Mouse (Mus musculus) limb, embryonic 12.5 days (tissue): ENCODE measurements around the gene Meox1. TPM values are rescaled to one million over a fixed set of nuclear protein-coding genes. Genes with fewer than 3 reads are reported as not detected.

ENCODE experiments used
- ATAC-seq: fragments of 200-750 bp; cut with Nextera tagmentation; 2 replicates; pipeline ENCODE4 v1.8.0; 2017; ENCODE audit warnings: low read depth, moderate TSS enrichment; ENCODE audit not compliant: insufficient number of reproducible peaks, insufficient read depth, low FRiP score, low TSS enrichment
- H3K27ac ChIP-seq: fragments of 300-500 bp; sonication (generic); 2 replicates; pipeline ENCODE4 v1.5.1; 2016; ENCODE audit warnings: mild to moderate bottlenecking, moderate library complexity
- H3K27me3 ChIP-seq: fragments of 300-500 bp; sonication (generic); 2 replicates; pipeline ENCODE4 v1.6.1; 2016; ENCODE audit warnings: mild to moderate bottlenecking, moderate library complexity
- H3K36me3 ChIP-seq: fragments of 300-500 bp; sonication (generic); 2 replicates; pipeline ENCODE4 v1.6.1; 2016; ENCODE audit warnings: mild to moderate bottlenecking, moderate library complexity
- H3K4me1 ChIP-seq: fragments of 300-500 bp; sonication (generic); replicated peaks from 2 replicates; pipeline ENCODE4 v1.6.1; 2016
- H3K4me2 ChIP-seq: fragments of 300-500 bp; sonication (generic); 2 replicates; pipeline ENCODE4 v1.6.1; 2016; ENCODE audit warnings: mild to moderate bottlenecking, moderate library complexity
- H3K4me3 ChIP-seq: fragments of 300-500 bp; sonication (generic); replicated peaks from 2 replicates; pipeline ENCODE4 v1.5.1; 2016; ENCODE audit warnings: mild to moderate bottlenecking
- H3K9ac ChIP-seq: fragments of 300-500 bp; sonication (generic); replicated peaks from 2 replicates; pipeline ENCODE4 v1.6.1; 2016; ENCODE audit warnings: mild to moderate bottlenecking, moderate library complexity
- H3K9me3 ChIP-seq: fragments of 300-500 bp; sonication (generic); 2 replicates; pipeline ENCODE4 v1.6.1; 2016; ENCODE audit warnings: mild to moderate bottlenecking, moderate library complexity
- WGBS: fragments of 180-500 bp; shearing (Covaris S2); methylation state at CpG from one replicate; pipeline ENCODE4 v1.1.7; 2016; 5-methylcytosine and 5-hydroxymethylcytosine counted together
- polyA plus RNA-seq: library from polyadenylated mRNA; unstranded; fragments of >200 nt; fragmentation: Nextera tagmentation; extraction: Ambion mirVana; gene quantifications from 2 replicates; pipeline ENCODE4 v1.2.1, GENCODE M21; 2016

The Meox1 gene
- polyA plus RNA-seq, 1 experiment from 2014 or later, result 14.1 TPM

- WGBS, result 18% methylated on average over 13 of the region's 13 CpGs
- Histone ChIP-seq H3K36me3 (no peaks in the 10 kb centered on the region), H3K9ac (no peak overlapping the region), H3K4me1 (peaks cover 62% of the 10 kb centered on the region), H3K4me3 (no peak overlapping the region), H3K27me3 (peaks cover 15% of the 10 kb centered on the region), H3K9me3 (no peaks in the 10 kb centered on the region), H3K4me2 (no peak overlapping the region), H3K27ac (no peak overlapping the region)
- ATAC-seq, result no peak
Observed at GRCm38 (mm10) chr11:101896546-101897361, 2.6 kb upstream of the Meox1 start.

GRCm38 (mm10) chr11:101893560-101893959 is 614 bp downstream of the Meox1 start:
- Histone ChIP-seq H3K9me3 (no peaks in the 10 kb centered on the region), H3K27me3 (peaks cover 18% of the 10 kb centered on the region), H3K9ac (no peak overlapping the region), H3K4me2 (peak overlapping the region; percentile 56), H3K27ac (peak overlapping the region; percentile 82), H3K36me3 (no peaks in the 10 kb centered on the region), H3K4me3 (peak overlapping the region; percentile 26), H3K4me1 (peaks cover 86% of the 10 kb centered on the region)
- 26% methylated on average over 15 of the region's 15 CpGs for WGBS
- ATAC-seq, result no peak

GRCm38 (mm10) chr11:101891451-101891850 is 2.7 kb downstream of the Meox1 start:
- Histone ChIP-seq H3K4me2 (peak overlapping the region; percentile 56), H3K27ac (peak overlapping the region; percentile 82; the same call in 1 of the 2 replicates), H3K4me1 (peaks cover 78% of the 10 kb centered on the region), H3K9ac (no peak overlapping the region), H3K36me3 (no peaks in the 10 kb centered on the region), H3K9me3 (no peaks in the 10 kb centered on the region), H3K27me3 (peaks cover 20% of the 10 kb centered on the region), H3K4me3 (peak overlapping the region; percentile 12)
- WGBS, result 3% methylated on average over 11 of the region's 11 CpGs
- ATAC-seq, result no peak

DNA sequence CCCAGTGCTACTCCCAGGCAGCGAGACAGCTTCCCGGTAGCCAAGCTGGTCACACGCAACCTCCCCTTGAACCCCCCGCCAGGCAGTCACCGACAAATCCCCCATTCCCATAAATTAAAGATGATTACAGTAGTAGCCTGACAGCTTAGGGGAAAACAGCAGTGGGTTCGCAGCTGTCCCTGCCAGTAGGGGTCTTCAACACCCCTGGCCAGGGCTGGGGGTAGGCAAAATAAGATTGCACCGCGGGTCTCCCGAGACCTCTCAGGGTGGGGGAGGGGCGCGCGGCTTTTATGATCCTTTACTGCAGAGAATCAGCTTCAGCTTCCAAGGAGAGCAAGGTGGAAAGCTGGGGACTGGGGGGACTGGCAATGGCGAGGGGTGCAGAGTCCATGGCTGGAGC is 4.4 kb downstream of the Meox1 start:
- Histone ChIP-seq H3K4me1 (peaks cover 77% of the 10 kb centered on the region), H3K27ac (0 out of 2 replicates have a peak overlapping the region, but pooled peaks have one; percentile 17)

DNA sequence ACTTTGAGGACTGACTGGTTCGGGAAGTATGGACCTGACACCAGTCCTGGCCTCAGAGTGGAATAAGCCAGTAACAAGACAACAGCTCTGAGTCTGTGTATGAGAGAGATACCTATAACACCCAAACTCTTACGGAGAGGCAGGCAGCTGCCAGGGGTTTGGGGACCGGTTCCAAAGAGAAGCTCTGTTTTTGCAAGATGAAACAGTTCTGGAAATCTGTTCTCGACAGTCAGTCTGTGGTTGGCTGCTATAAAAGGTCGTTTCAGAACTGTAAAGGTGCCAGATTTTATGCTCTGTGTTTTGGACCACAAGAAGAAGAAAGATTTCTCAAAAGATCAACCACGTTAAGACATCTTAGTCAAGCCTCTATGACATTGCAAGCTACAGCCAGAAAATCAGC is 5.4 kb downstream of the Meox1 start:
- 36% methylated on average over 6 of the region's 6 CpGs for WGBS
- peaks cover 71% of the 10 kb centered on the region for H3K4me1 ChIP-seq
- H3K27ac ChIP-seq, result no peak overlapping the region
- peaks cover 28% of the 10 kb centered on the region for H3K27me3 ChIP-seq
- no peak overlapping the region for H3K9ac ChIP-seq
- H3K4me2 ChIP-seq, result no peak overlapping the region; the same call in 1 of the 2 replicates
- ATAC-seq, result no peak
- no peak overlapping the region for H3K4me3 ChIP-seq
- no peaks in the 10 kb centered on the region for H3K9me3 ChIP-seq
- no peaks in the 10 kb centered on the region for H3K36me3 ChIP-seq

More for the DNA sequence above, 4.4 kb downstream of the Meox1 start:
- no peaks in the 10 kb centered on the region for H3K36me3 ChIP-seq
- peak overlapping the region; percentile 21; the same call in 1 of the 2 replicates for H3K4me3 ChIP-seq
- H3K9me3 ChIP-seq, result no peaks in the 10 kb centered on the region
- peak overlapping the region; percentile 56 for H3K4me2 ChIP-seq
- no peak for ATAC-seq
- WGBS, result 0% methylated on average over 13 of the region's 13 CpGs
- H3K9ac ChIP-seq, result peak overlapping the region; percentile 31; the same call in 1 of the 2 replicates
- H3K27me3 ChIP-seq, result peaks cover 28% of the 10 kb centered on the region

DNA sequence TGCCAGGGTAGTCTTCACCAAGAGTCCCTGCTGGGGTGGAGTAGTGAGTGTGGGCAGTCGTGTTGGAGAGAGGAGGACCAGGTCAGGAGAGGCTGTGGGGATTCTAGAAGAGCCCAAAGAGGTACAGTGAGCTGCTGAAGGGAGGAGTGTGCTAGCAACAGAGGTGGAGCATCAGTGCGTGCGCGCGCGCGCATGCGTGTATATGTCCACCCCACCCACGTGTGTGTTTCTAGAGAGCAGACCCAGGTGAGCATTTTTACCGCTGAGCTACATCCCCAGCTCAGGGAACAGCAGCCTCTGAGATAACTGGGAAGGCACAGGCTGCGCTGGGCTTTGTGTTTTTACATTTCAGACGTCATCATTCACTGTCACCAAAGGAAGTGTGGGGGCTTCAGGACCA is 7.7 kb downstream of the Meox1 start:
- H3K27me3 ChIP-seq, result peaks cover 20% of the 10 kb centered on the region
- no peak overlapping the region for H3K9ac ChIP-seq
- H3K9me3 ChIP-seq, result no peaks in the 10 kb centered on the region
- 78% methylated on average over 12 of the region's 12 CpGs for WGBS
- no peaks in the 10 kb centered on the region for H3K36me3 ChIP-seq
- H3K27ac ChIP-seq, result no peak overlapping the region
- no peak overlapping the region for H3K4me3 ChIP-seq
- H3K4me2 ChIP-seq, result no peak overlapping the region
- no peak for ATAC-seq
- H3K4me1 ChIP-seq, result peaks cover 63% of the 10 kb centered on the region

DNA sequence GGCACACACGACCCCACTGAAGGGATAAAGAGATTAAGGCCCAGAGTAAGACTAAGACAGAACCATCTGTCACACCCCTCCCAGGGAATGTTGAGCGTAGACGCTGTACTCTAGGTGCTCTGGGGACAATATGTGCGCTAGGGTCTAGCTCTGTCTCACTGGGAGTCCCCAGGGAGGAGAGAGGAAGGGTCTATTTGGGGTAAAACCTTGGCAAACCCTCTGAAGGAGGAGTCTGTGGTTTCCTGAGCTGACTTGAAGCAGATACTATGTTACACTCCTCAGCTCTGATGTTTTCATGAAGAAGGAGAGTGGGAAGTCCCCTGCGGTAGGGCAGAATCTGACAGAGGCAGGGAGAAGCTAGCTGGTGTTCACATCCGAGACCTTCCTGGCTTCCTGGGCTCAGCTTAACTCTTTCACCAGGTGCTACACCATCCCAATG is 8.3 kb downstream of the Meox1 start:
- Histone ChIP-seq H3K9ac (no peak overlapping the region), H3K36me3 (no peaks in the 10 kb centered on the region), H3K4me3 (no peak overlapping the region), H3K27me3 (peaks cover 20% of the 10 kb centered on the region), H3K4me1 (peaks cover 63% of the 10 kb centered on the region), H3K9me3 (no peaks in the 10 kb centered on the region), H3K4me2 (no peak overlapping the region), H3K27ac (no peak overlapping the region)
- no peak for ATAC-seq
- 62% methylated on average over 6 of the region's 6 CpGs for WGBS

- WGBS, result 47% methylated on average over 6 of the region's 6 CpGs
Observed at GRCm38 (mm10) chr11:101885232-101885631, 8.9 kb downstream of the Meox1 start.

DNA sequence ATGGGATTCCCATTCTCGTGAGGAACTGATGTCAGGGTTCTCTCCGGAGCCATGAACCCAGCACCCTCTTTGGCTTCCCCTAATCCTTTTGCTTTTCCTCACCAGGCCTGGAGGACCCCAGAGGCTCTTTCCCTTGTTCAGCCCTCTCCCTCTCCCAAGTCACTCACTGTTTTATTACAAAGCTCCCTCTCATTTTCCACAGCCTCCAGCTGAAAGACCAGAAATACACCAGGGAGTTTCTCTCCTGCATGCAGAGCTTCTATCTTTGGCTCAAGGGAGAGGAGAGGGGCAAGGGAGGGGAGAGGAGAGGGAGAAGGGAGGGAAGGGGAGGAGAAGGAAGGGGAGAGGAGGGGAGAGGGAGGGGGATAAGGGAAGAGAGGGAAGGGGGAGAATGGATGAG is 10.3 kb downstream of the Meox1 start:
- no peak overlapping the region for H3K4me3 ChIP-seq
- H3K27me3 ChIP-seq, result peaks cover 17% of the 10 kb centered on the region
- no peak for ATAC-seq
- 59% methylated on average over 2 of the region's 2 CpGs for WGBS
- H3K9me3 ChIP-seq, result no peaks in the 10 kb centered on the region
- no peaks in the 10 kb centered on the region for H3K36me3 ChIP-seq
- H3K4me1 ChIP-seq, result peaks cover 64% of the 10 kb centered on the region
- H3K27ac ChIP-seq, result peak overlapping the region; percentile 0; the same call in 1 of the 2 replicates
- H3K4me2 ChIP-seq, result no peak overlapping the region
- H3K9ac ChIP-seq, result no peak overlapping the region

More at GRCm38 (mm10) chr11:101885232-101885631, 8.9 kb downstream of the Meox1 start:
- Histone ChIP-seq H3K9ac (no peak overlapping the region), H3K4me1 (peaks cover 64% of the 10 kb centered on the region), H3K27me3 (peaks cover 20% of the 10 kb centered on the region), H3K4me3 (no peak overlapping the region), H3K4me2 (no peak overlapping the region), H3K9me3 (no peaks in the 10 kb centered on the region), H3K27ac (no peak overlapping the region), H3K36me3 (no peaks in the 10 kb centered on the region)
- ATAC-seq, result no peak

GRCm38 (mm10) chr11:101882500-101883290 is 11.5 kb downstream of the Meox1 start:
- Histone ChIP-seq H3K36me3 (no peaks in the 10 kb centered on the region), H3K27me3 (peaks cover 17% of the 10 kb centered on the region), H3K4me3 (no peak overlapping the region), H3K4me1 (peaks cover 70% of the 10 kb centered on the region), H3K4me2 (no peak overlapping the region), H3K27ac (no peak overlapping the region), H3K9me3 (no peaks in the 10 kb centered on the region), H3K9ac (no peak overlapping the region)
- WGBS, result 64% methylated on average over 11 of the region's 11 CpGs
- ATAC-seq, result no peak

- H3K9ac ChIP-seq, result peak overlapping the region; percentile 59
- H3K9me3 ChIP-seq, result no peaks in the 10 kb centered on the region
- H3K4me3 ChIP-seq, result peak overlapping the region; percentile 32
- WGBS, result 4% methylated on average over 24 of the region's 24 CpGs
- ATAC-seq, result peak; percentile 39; the same call in 1 of the 2 replicates
- H3K4me2 ChIP-seq, result peak overlapping the region; percentile 62
- peaks cover 17% of the 10 kb centered on the region for H3K27me3 ChIP-seq
- H3K36me3 ChIP-seq, result no peaks in the 10 kb centered on the region
- H3K4me1 ChIP-seq, result peaks cover 70% of the 10 kb centered on the region
- peak overlapping the region; percentile 73 for H3K27ac ChIP-seq
Observed at GRCm38 (mm10) chr11:101881604-101882071, 12.5 kb downstream of the Meox1 start.
